Mouse (Mus musculus): Measurements from ENCODE around the gene Krtap19-1. TPM values are rescaled to one million over a fixed set of nuclear protein-coding genes. Genes with fewer than 3 reads are reported as not detected.

Krtap19-1 gene
- polyA plus RNA-seq, 1 experiment from 2014 or later, result not detected

DNA sequence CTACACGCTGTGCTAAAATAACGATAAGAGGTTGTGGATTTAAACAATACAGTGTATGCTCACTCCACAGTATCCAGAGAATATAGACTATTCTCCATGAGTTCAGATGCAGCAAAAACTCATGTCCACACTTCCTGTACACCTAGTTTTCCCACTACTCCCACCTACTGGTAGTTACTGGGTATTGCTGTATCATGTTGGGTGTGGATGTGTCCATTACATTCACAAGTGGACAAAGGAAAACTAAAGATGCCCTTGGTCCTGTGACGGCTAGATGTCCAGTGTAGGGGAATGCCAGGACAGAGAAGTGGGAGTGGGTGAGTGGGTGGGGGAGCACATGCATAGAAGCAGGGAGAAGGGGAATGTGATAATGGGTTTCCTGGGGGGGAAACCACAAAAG is 45.5 kb downstream of the Krtap19-1 start:
- Histone ChIP-seq H3K4me1 (replicated peaks) (no peaks in the 10 kb centered on the region), H3K9ac (replicated peaks) (no peak overlapping the region), H3K27ac (no peak overlapping the region), H3K36me3 (no peaks in the 10 kb centered on the region), H3K27me3 (no peaks in the 10 kb centered on the region), H3K4me2 (replicated peaks) (no peak overlapping the region), H3K9me3 (no peaks in the 10 kb centered on the region), H3K4me3 (replicated peaks) (no peak overlapping the region)
- WGBS, result 79% methylated on average over 3 of the region's 3 CpGs
- no peak for ATAC-seq

DNA sequence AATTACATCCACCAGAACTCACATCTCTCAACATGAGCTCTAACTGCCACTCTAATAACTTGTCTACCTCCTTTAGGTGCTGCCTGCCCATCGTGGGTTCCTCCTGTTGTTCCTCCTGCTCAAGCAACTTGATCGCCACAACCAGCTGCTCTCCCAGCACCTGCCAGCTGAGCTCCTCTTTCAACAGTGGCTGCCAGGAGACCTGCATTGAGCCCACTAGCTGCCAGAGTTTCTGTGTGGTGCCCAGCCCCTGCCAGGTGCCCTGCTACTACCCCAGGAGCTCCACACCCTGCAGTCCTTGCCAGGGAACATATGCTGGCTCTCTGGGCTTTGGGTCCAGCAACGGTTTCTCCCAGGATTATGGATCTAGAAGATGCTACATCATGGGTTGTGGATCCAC is 49.1 kb downstream of the Krtap19-1 start, which contains the start of gene Krtap15:
Krtap15 (plus strand) TSS at position 150 of the 400 bp plus-strand sequence.
- 88% methylated on average over 3 of the region's 3 CpGs for WGBS
- Histone ChIP-seq H3K4me1 (replicated peaks) (no peaks in the 10 kb centered on the region), H3K4me3 (replicated peaks) (no peak within 1 kb of the TSS), H3K36me3 (no peaks in the 10 kb centered on the region), H3K27me3 (no peaks in the 10 kb centered on the region), H3K4me2 (replicated peaks) (no peak within 1 kb of the TSS), H3K9me3 (no peaks in the 10 kb centered on the region), H3K9ac (replicated peaks) (no peak within 1 kb of the TSS), H3K27ac (no peak within 1 kb of the TSS)
- ATAC-seq, result no peak

Other genes starting within 250 kb of the Krtap19-1 start
- not detected in 2 replicates for gene 2310079G19Rik, start 241.7 kb downstream of the Krtap19-1 start, polyA plus RNA-seq (2015; fragmentation: Nextera tagmentation; extraction: Ambion mirVana)
- gene Krtap26-1, start 221.6 kb downstream of the Krtap19-1 start, polyA plus RNA-seq (2015; fragmentation: Nextera tagmentation; extraction: Ambion mirVana), result not detected in 2 replicates
- gene Krtap27-1, start 197.7 kb downstream of the Krtap19-1 start, polyA plus RNA-seq (2015; fragmentation: Nextera tagmentation; extraction: Ambion mirVana), result not detected in 2 replicates
- gene 2310061N02Rik, start 161.4 kb downstream of the Krtap19-1 start, polyA plus RNA-seq (2015; fragmentation: Nextera tagmentation; extraction: Ambion mirVana), result not detected in 2 replicates
- not detected in 2 replicates for gene Krtap13-1, start 140.5 kb downstream of the Krtap19-1 start, polyA plus RNA-seq (2015; fragmentation: Nextera tagmentation; extraction: Ambion mirVana)
- not detected in 2 replicates for gene Krtap13, start 117.8 kb downstream of the Krtap19-1 start, polyA plus RNA-seq (2015; fragmentation: Nextera tagmentation; extraction: Ambion mirVana)
- gene 2310034C09Rik, start 110.6 kb downstream of the Krtap19-1 start, polyA plus RNA-seq (2015; fragmentation: Nextera tagmentation; extraction: Ambion mirVana), result not detected in 2 replicates
- gene 2310057N15Rik, start 95.2 kb downstream of the Krtap19-1 start, polyA plus RNA-seq (2015; fragmentation: Nextera tagmentation; extraction: Ambion mirVana), result not detected in 2 replicates
- not detected in 2 replicates for gene Gm5965, start 91.5 kb downstream of the Krtap19-1 start, polyA plus RNA-seq (2015; fragmentation: Nextera tagmentation; extraction: Ambion mirVana)
- gene Gm20741, start 57.2 kb downstream of the Krtap19-1 start, polyA plus RNA-seq (2015; fragmentation: Nextera tagmentation; extraction: Ambion mirVana), result not detected in 2 replicates
- gene Krtap15, start 49.2 kb downstream of the Krtap19-1 start, polyA plus RNA-seq (2015; fragmentation: Nextera tagmentation; extraction: Ambion mirVana), result not detected in 2 replicates
- gene Krtap14, start 43.3 kb downstream of the Krtap19-1 start, polyA plus RNA-seq (2015; fragmentation: Nextera tagmentation; extraction: Ambion mirVana), result not detected in 2 replicates
- gene Krtap19-2, start 4.9 kb upstream of the Krtap19-1 start, polyA plus RNA-seq (2015; fragmentation: Nextera tagmentation; extraction: Ambion mirVana), result not detected in 2 replicates
- gene Krtap19-3, start 8.6 kb upstream of the Krtap19-1 start, polyA plus RNA-seq (2015; fragmentation: Nextera tagmentation; extraction: Ambion mirVana), result not detected in 2 replicates
- not detected in 2 replicates for gene Krtap19-4, start 15.7 kb upstream of the Krtap19-1 start, polyA plus RNA-seq (2015; fragmentation: Nextera tagmentation; extraction: Ambion mirVana)
- not detected in 2 replicates for gene Krtap19-5, start 27.0 kb upstream of the Krtap19-1 start, polyA plus RNA-seq (2015; fragmentation: Nextera tagmentation; extraction: Ambion mirVana)
- not detected in 2 replicates for gene Krtap19-9b, start 62.9 kb upstream of the Krtap19-1 start, polyA plus RNA-seq (2015; fragmentation: Nextera tagmentation; extraction: Ambion mirVana)
- gene Krtap16-3, start 93.5 kb upstream of the Krtap19-1 start, polyA plus RNA-seq (2015; fragmentation: Nextera tagmentation; extraction: Ambion mirVana), result not detected in 2 replicates
- gene Krtap22-2, start 141.3 kb upstream of the Krtap19-1 start, polyA plus RNA-seq (2015; fragmentation: Nextera tagmentation; extraction: Ambion mirVana), result not detected in 2 replicates
- gene Gm10229, start 145.9 kb upstream of the Krtap19-1 start, polyA plus RNA-seq (2015; fragmentation: Nextera tagmentation; extraction: Ambion mirVana), result not detected in 2 replicates
- gene Krtap6-1, start 162.3 kb upstream of the Krtap19-1 start, polyA plus RNA-seq (2015; fragmentation: Nextera tagmentation; extraction: Ambion mirVana), result not detected in 2 replicates
- not detected in 2 replicates for gene Gm10228, start 172.1 kb upstream of the Krtap19-1 start, polyA plus RNA-seq (2015; fragmentation: Nextera tagmentation; extraction: Ambion mirVana)
- gene Krtap6-5, start 178.5 kb upstream of the Krtap19-1 start, polyA plus RNA-seq (2015; fragmentation: Nextera tagmentation; extraction: Ambion mirVana), result not detected in 2 replicates
- gene 1110025L11Rik, start 194.6 kb upstream of the Krtap19-1 start, polyA plus RNA-seq (2015; fragmentation: Nextera tagmentation; extraction: Ambion mirVana), result not detected in 2 replicates
- gene Krtap6-3, start 214.6 kb upstream of the Krtap19-1 start, polyA plus RNA-seq (2015; fragmentation: Nextera tagmentation; extraction: Ambion mirVana), result not detected in 2 replicates

Data from midbrain, embryonic 13.5 days (tissue).